Comparison of ENCODE assay signal across 18 mouse cellular contexts in genomic region chr11:75911962-75912361, GRCm38 (mm10). TPM values are rescaled to one million over a fixed set of nuclear protein-coding genes. Genes with fewer than 3 reads are reported as not detected.
DNase-seq lines count a peak whose midpoint lies in the region; ATAC-seq and TF ChIP-seq lines count a peak whose summit lies in the region.
"Had no signal": no experiment of that assay in that cellular context is flagged by ENCODE, and none has a peak within 500 bp of the region (broad histone marks: within the 10 kb centered on the region; RNA-seq: fewer than 3 reads in every experiment).

No protein-coding gene starts in this region.

- TF ChIP-seq EP300 in MEL (IDR thresholded peaks at IDR 0.05; ENCODE audit: low read depth in 1 of 2, low read length in 2 of 2) = no peak

- peak; percentile 64 for TF ChIP-seq RAD21 in MEL (IDR thresholded peaks at IDR 0.05; ENCODE audit: low read depth, low read length)

- ATAC-seq in kidney, postnatal 0 days (replicated peaks; ENCODE audit: low FRiP score, low read depth) = no peak
- no peak for ATAC-seq in midbrain, embryonic 11.5 days (ENCODE audit: low FRiP score)
- ATAC-seq: activated CD4-positive, CD25-positive, alpha-beta regulatory T cell, adult 4 months had no signal

- no peaks in the 10 kb centered on the region for H3K36me3 ChIP-seq in kidney, postnatal 0 days (ENCODE audit: insufficient read depth, low read length)
- no peaks in the 10 kb centered on the region for H3K36me3 ChIP-seq in midbrain, embryonic 11.5 days (ENCODE audit: control insufficient read depth, insufficient read depth, low read length)
- no peaks in the 10 kb centered on the region for H3K36me3 ChIP-seq in midbrain, embryonic 10.5 days
- H3K36me3 ChIP-seq in MEL (ENCODE audit: control insufficient read depth in 1 of 2, insufficient read depth in 2 of 2, low read length in 2 of 2) = no peaks in the 10 kb centered on the region; a peak in 1 of 4 replicates
- H3K36me3 ChIP-seq in small intestine, adult 2 months (ENCODE audit: control insufficient read depth, insufficient read depth, low read length) = peaks cover 3% of the 10 kb centered on the region
- H3K36me3 ChIP-seq: forebrain, embryonic 10.5 days; G1E; hindbrain, embryonic 15.5 days; limb, embryonic 13.5 days; midbrain, embryonic 12.5 days had no signal

- H3K9me3 ChIP-seq in kidney, postnatal 0 days (replicated peaks; ENCODE audit: low read length) = no peaks in the 10 kb centered on the region
- no peaks in the 10 kb centered on the region for H3K9me3 ChIP-seq in midbrain, embryonic 11.5 days (ENCODE audit: control insufficient read depth, low read length)
- 0 out of 2 replicates have a peak, but pooled peaks cover 7% of the 10 kb centered on the region for H3K9me3 ChIP-seq in midbrain, embryonic 10.5 days (replicated peaks)
- no peaks in the 10 kb centered on the region for H3K9me3 ChIP-seq in MEL (replicated peaks; ENCODE audit: insufficient read depth, low read length)
- H3K9me3 ChIP-seq: forebrain, embryonic 10.5 days; hindbrain, embryonic 15.5 days had no signal

- no peaks in the 10 kb centered on the region for H3K79me2 ChIP-seq in MEL (ENCODE audit: control insufficient read depth, insufficient read depth, low read length, poor library complexity)

- no peak overlapping the region for H3K27ac ChIP-seq in kidney, postnatal 0 days
- no peak overlapping the region for H3K27ac ChIP-seq in midbrain, embryonic 11.5 days (ENCODE audit: low read depth, low read length)
- H3K27ac ChIP-seq in midbrain, embryonic 10.5 days (replicated peaks) = no peak overlapping the region
- H3K27ac ChIP-seq in MEL (ENCODE audit: control insufficient read depth, low read depth, low read length) = no peak overlapping the region
- no peak overlapping the region for H3K27ac ChIP-seq in small intestine, adult 2 months (ENCODE audit: insufficient read depth, low read depth, low read length)
- H3K27ac ChIP-seq: forebrain, embryonic 10.5 days; hindbrain, embryonic 15.5 days; limb, embryonic 13.5 days; midbrain, embryonic 12.5 days had no signal

- no peaks in the 10 kb centered on the region for H3K27me3 ChIP-seq in kidney, postnatal 0 days (ENCODE audit: insufficient read depth, low read length)
- no peaks in the 10 kb centered on the region for H3K27me3 ChIP-seq in midbrain, embryonic 11.5 days (ENCODE audit: control insufficient read depth, insufficient read depth, low read length)
- no peaks in the 10 kb centered on the region for H3K27me3 ChIP-seq in midbrain, embryonic 10.5 days (ENCODE audit: low read depth, poor library complexity, severe bottlenecking)
- no peaks in the 10 kb centered on the region for H3K27me3 ChIP-seq in MEL (ENCODE audit: control insufficient read depth in 1 of 2, insufficient read depth in 2 of 2, low read length in 2 of 2)
- H3K27me3 ChIP-seq in small intestine, adult 2 months (ENCODE audit: control insufficient read depth, insufficient read depth, low read length) = no peaks in the 10 kb centered on the region
- H3K27me3 ChIP-seq: hindbrain, embryonic 15.5 days; limb, embryonic 13.5 days had no signal

- WGBS in kidney, postnatal 0 days = 100% methylated on average over 1 of the region's 1 CpGs
- 86% methylated on average over 1 of the region's 1 CpGs for WGBS in midbrain, embryonic 11.5 days
- 100% methylated on average over 1 of the region's 1 CpGs for WGBS in midbrain, embryonic 10.5 days
- WGBS in small intestine, adult 2 months = 90% methylated on average over 1 of the region's 1 CpGs

- H3K9ac ChIP-seq in kidney, postnatal 0 days (ENCODE audit: low read depth, low read length) = no peak overlapping the region
- H3K9ac ChIP-seq in midbrain, embryonic 11.5 days (ENCODE audit: low read length) = no peak overlapping the region
- no peak overlapping the region for H3K9ac ChIP-seq in MEL (ENCODE audit: control insufficient read depth, low read depth, low read length, poor library complexity, severe bottlenecking)
- H3K9ac ChIP-seq: hindbrain, embryonic 15.5 days; limb, embryonic 13.5 days; midbrain, embryonic 12.5 days had no signal

- H3K4me3 ChIP-seq in kidney, postnatal 0 days (replicated peaks; ENCODE audit: low read depth, low read length) = no peak overlapping the region
- H3K4me3 ChIP-seq in midbrain, embryonic 11.5 days (ENCODE audit: low read depth, low read length) = no peak overlapping the region
- H3K4me3 ChIP-seq in midbrain, embryonic 10.5 days = no peak overlapping the region
- H3K4me3 ChIP-seq in MEL (ENCODE audit: control insufficient read depth in 1 of 2, insufficient read depth in 1 of 2, low read depth in 2 of 2, low read length in 2 of 2) = no peak overlapping the region
- no peak overlapping the region for H3K4me3 ChIP-seq in small intestine, adult 2 months (ENCODE audit: low read depth, low read length)
- H3K4me3 ChIP-seq: forebrain, embryonic 10.5 days; hindbrain, embryonic 15.5 days; limb, embryonic 13.5 days; midbrain, embryonic 12.5 days had no signal

- no peak for DNase-seq in kidney, postnatal 0 days (ENCODE audit: low spot score)
- no peak for DNase-seq in kidney, postnatal 25 days
- DNase-seq in midbrain, embryonic 11.5 days (ENCODE audit: low spot score, missing footprints) = peak; percentile 59
- DNase-seq in midbrain, embryonic 10.5 days (ENCODE audit: low spot score) = no peak
- peak; percentile 58 for DNase-seq in MEL (ENCODE audit: low read depth, low spot score)
- DNase-seq in spleen, postnatal 36 days (ENCODE audit: low spot score in 2 of 2) = no peak
- DNase-seq in spleen, postnatal 14 days (ENCODE audit: low spot score in 2 of 2) = no peak
- DNase-seq: adrenal gland, postnatal 25 days; cerebellum, adult 9-10 months; heart, postnatal 10 days; thymus, postnatal 25 days had no signal

- peaks cover 9% of the 10 kb centered on the region for H3K4me1 ChIP-seq in kidney, postnatal 0 days (replicated peaks; ENCODE audit: insufficient read depth, low read length)
- no peaks in the 10 kb centered on the region for H3K4me1 ChIP-seq in midbrain, embryonic 11.5 days (ENCODE audit: control insufficient read depth, insufficient read depth, low read length)
- peaks cover 9% of the 10 kb centered on the region for H3K4me1 ChIP-seq in midbrain, embryonic 10.5 days
- peaks cover under 1 to 5% of the 10 kb centered on the region in 2 experiments; a peak in 3 of 4 replicates for H3K4me1 ChIP-seq in MEL (ENCODE audit: control insufficient read depth in 1 of 2, insufficient read depth in 2 of 2, low read length in 2 of 2)
- H3K4me1 ChIP-seq in small intestine, adult 2 months (ENCODE audit: control insufficient read depth, insufficient read depth, insufficient read length, low read length) = peaks cover 3% of the 10 kb centered on the region
- H3K4me1 ChIP-seq: hindbrain, embryonic 15.5 days; limb, embryonic 13.5 days had no signal

- H3K4me2 ChIP-seq in kidney, postnatal 0 days (ENCODE audit: low read length) = no peak overlapping the region
- H3K4me2 ChIP-seq in midbrain, embryonic 11.5 days = no peak overlapping the region
- H3K4me2 ChIP-seq: hindbrain, embryonic 15.5 days; limb, embryonic 13.5 days; midbrain, embryonic 12.5 days had no signal

- TF ChIP-seq POLR2A in MEL (IDR thresholded peaks at IDR 0.05; ENCODE audit: control insufficient read depth in 1 of 2, insufficient read depth in 1 of 2, low read depth in 1 of 2, low read length in 2 of 2, poor library complexity in 1 of 2) = no peak
- TF ChIP-seq POLR2A in small intestine, adult 2 months (IDR thresholded peaks at IDR 0.05; ENCODE audit: low read depth, low read length) = no peak

- TF ChIP-seq CTCF in kidney, postnatal 0 days (IDR thresholded peaks at IDR 0.05; ENCODE audit: low read depth) = peak; percentile 45
- peak; percentile 56 to 65 (median 58) for TF ChIP-seq CTCF in MEL (IDR thresholded peaks at IDR 0.05 in 2 of 3, conservative IDR thresholded peaks at IDR 0.05 in 1 of 3; ENCODE audit: control insufficient read depth in 1 of 3, insufficient read depth in 1 of 3, low read depth in 2 of 3, low read length in 3 of 3, poor library complexity in 1 of 3, severe bottlenecking in 1 of 3)
- peak; percentile 15; the same call in 1 of the 2 replicates for TF ChIP-seq CTCF in small intestine, adult 2 months (IDR thresholded peaks at IDR 0.05; ENCODE audit: extremely low read depth, insufficient read length, insufficient replicate concordance, low read depth, low read length)

TF ChIP-seq in MEL, 35 proteins besides CTCF, POLR2A, EP300 and RAD21:
- no peak for TF ChIP-seq CHD1 (IDR thresholded peaks at IDR 0.05; ENCODE audit: low read depth, low read length)
- 0 out of 2 replicates have a peak, but pooled peaks have one; percentile 9 for TF ChIP-seq ZNF384 (IDR thresholded peaks at IDR 0.05; ENCODE audit: low read depth, low read length)
- no peak for TF ChIP-seq MAX (IDR thresholded peaks at IDR 0.05; ENCODE audit: low read length)
- peak; percentile 51 for TF ChIP-seq ZC3H11A (IDR thresholded peaks at IDR 0.05; ENCODE audit: low read depth, low read length)
- TF ChIP-seq SMC3 (IDR thresholded peaks at IDR 0.05; ENCODE audit: low read depth, low read length) = peak; percentile 68
- no peak for TF ChIP-seq NELFE (IDR thresholded peaks at IDR 0.05; ENCODE audit: low read depth, low read length)

RNA-seq across cellular contexts. Expression of gene Rph3al, which starts 26.3 kb away (rescaled TPM):
- polyA plus RNA-seq in kidney, postnatal 0 days (2015; fragmentation: Nextera tagmentation; extraction: Ambion mirVana) = 14.5 and 15.4 TPM in 2 replicates
- polyA plus RNA-seq in midbrain, embryonic 11.5 days (2014; fragmentation: Nextera tagmentation; extraction: Ambion mirVana) = 0.66 and 1.1 TPM in 2 replicates
- polyA plus RNA-seq in midbrain, embryonic 10.5 days (2016; fragmentation: Nextera tagmentation; extraction: Ambion mirVana) = 1.1 TPM in 2 replicates
- total RNA-seq in MEL (2012; rRNA removed) = 7.1 and 9.4 TPM in 2 replicates
- 10 to 100 TPM in 1 of 2 experiments, not detected in 1; 23.0 TPM for polyA plus RNA-seq in MEL (2012; ENCODE audit: insufficient read depth in 1 of 2, insufficient read length in 2 of 2, low read depth in 1 of 2, low replicate concordance in 2 of 2, missing spikeins in 1 of 2)
- 12.6 and 12.7 TPM in 2 replicates for polyA plus RNA-seq in small intestine, adult 2 months (2012; rRNA removed)
- total RNA-seq: G1E had no signal
- polyA plus RNA-seq: G1E had no signal

Comparison
In these comparisons a context has a peak if more than half of its experiments do, and no peak if none do; other contexts are left out.
1. DNase-seq: peak in midbrain, embryonic 11.5 days (single experiment) and MEL (single experiment); none in kidney, postnatal 0 days (single experiment), kidney, postnatal 25 days (0 of 2), midbrain, embryonic 10.5 days (single experiment), spleen, postnatal 36 days (0 of 2) and spleen, postnatal 14 days (0 of 2).
2. Peak in every context shown above with its lines, with median percentiles within 50 percentile points of each other: CTCF ChIP-seq.